Mouse (Mus musculus) cortical plate, adult 2 months (tissue): Measurements from ENCODE around the gene Spink2. TPM values are rescaled to one million over a fixed set of nuclear protein-coding genes. Genes with fewer than 3 reads are reported as not detected.
"Not testable (repeated sequence)": the region's sequence is repeated elsewhere in the genome, so short reads cannot be mapped to it uniquely, and the experiment has no call there.

Experiments
- H3K27ac ChIP-seq: fragments of 200-500 bp; 2 replicates; pipeline ENCODE4 v1.5.1; 2012; ENCODE audit warnings: low read length, control low read depth, inconsistent platforms; ENCODE audit not compliant: insufficient read depth
- H3K4me1 ChIP-seq: fragments of 200-500 bp; 2 replicates; pipeline ENCODE4 v1.6.1; 2011; ENCODE audit warnings: low read length; ENCODE audit not compliant: control insufficient read depth, insufficient read depth
- H3K4me3 ChIP-seq: fragments of 200-500 bp; 2 replicates; pipeline ENCODE4 v1.5.1; 2011; ENCODE audit warnings: mild to moderate bottlenecking, low read length, control low read depth; ENCODE audit not compliant: insufficient read depth
- CTCF ChIP-seq: fragments of 200-500 bp; IDR thresholded peaks from 2 replicates; pipeline ENCODE4 v1.5.1; 2011; ENCODE audit warnings: mild to moderate bottlenecking, control low read depth, low read length; ENCODE audit not compliant: insufficient read depth; ENCODE audit errors: extremely low read depth
- POLR2A ChIP-seq: fragments of 200-500 bp; IDR thresholded peaks from 2 replicates; pipeline ENCODE4 v1.6.1; 2011; ENCODE audit warnings: mild to moderate bottlenecking, low read length, control low read depth; ENCODE audit not compliant: insufficient read depth; ENCODE audit errors: extremely low read depth
- polyA plus RNA-seq: library from polyadenylated mRNA; depleted of rRNA; stranded (reverse); fragments of >200 nt; gene quantifications from 2 replicates; pipeline ENCODE4 v1.2.3, GENCODE M21; 2012

Spink2 gene
- polyA plus RNA-seq, 1 experiment = not detected

DNA sequence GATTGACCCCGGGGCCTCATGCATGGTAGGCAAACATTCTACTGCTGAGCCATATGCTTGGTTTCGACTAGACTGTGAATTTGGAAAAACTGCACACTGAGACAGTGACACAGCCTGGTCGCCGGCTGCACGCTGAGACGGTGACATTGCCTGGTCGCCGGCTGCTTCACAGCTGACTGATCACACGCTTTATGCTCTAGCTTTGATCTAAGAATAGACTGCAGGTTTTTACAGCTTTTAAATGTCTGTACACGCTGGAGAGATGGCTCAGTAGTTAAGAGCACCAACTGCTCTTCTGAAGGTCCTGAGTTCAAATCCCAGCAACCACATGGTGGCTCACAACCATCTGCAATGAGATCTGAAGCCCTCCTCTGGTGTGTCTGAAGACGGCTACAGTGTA lies 5.1 kb downstream of the Spink2 start:
- Histone ChIP-seq H3K4me1 (no peaks in the 10 kb centered on the region), H3K27ac (no peak overlapping the region), H3K4me3 (no peak overlapping the region)
- TF ChIP-seq CTCF (no peak), POLR2A (no peak)

DNA sequence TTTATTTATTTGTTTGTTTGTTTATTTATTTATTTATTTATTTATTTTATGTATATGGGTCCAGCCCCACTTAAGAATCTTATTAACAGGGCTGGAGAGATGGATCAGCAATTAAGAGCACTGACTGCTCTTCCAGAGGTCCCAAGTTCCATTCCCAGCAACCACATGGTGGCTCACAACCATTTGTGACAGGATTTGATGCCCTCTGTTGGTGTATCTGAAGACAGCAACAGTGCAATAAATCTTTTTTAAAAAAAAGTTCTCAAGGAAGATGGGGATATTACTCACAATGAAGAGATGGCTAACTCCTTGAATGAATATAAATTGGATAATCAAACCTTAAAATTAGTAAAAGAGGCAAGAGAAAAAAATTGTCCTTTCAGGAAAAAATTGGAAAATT lies 9.0 kb downstream of the Spink2 start:
- Histone ChIP-seq H3K4me3 (no peak overlapping the region), H3K4me1 (no peaks in the 10 kb centered on the region), H3K27ac (no peak overlapping the region)
- TF ChIP-seq CTCF (no peak), POLR2A (no peak)

DNA sequence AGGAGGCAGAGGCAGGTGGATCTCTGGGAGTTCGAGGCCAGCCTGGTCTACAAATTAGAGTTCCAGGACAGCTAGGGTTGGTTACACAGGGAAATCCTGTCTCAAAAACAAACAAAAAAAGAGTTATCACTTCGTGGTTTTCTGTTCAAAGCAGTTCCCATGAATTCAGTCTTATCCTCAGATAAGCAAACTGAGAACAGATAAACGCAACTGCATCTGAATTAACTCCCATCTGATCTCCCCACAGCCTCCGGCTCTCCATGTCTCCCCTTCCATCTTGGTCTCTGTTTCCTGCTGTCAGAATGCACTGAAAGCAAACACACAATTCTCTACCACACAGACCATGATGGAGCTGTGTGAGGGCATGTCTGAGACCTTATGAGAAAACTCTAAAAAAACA lies 10.6 kb downstream of the Spink2 start:
- no peak for TF ChIP-seq POLR2A
- TF ChIP-seq CTCF = no peak

DNA sequence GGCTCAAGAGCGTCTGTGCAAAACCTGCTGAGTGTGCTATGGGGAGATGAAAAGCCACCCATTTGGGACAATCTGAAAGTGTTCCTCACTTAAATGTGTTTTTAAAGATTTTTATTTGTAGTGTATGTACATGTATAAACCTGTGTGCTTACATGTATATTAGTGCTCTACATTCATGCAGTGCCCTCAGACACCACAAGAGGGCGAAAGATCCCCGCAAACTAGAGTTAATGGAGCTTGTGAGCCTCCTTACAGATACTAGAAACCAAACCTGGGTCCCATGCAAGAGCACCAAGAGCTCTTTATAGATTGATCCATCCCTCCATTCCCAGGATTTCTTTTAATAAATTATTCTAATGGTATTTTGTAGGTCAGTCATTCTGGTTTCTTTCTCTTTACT lies 17.3 kb downstream of the Spink2 start:
- Histone ChIP-seq H3K4me3 (no peak overlapping the region), H3K27ac (no peak overlapping the region), H3K4me1 (no peaks in the 10 kb centered on the region)
- TF ChIP-seq CTCF (peak; percentile 38), POLR2A (no peak)

More for the DNA sequence above, 10.6 kb downstream of the Spink2 start:
- no peak overlapping the region for H3K27ac ChIP-seq
- no peak overlapping the region for H3K4me3 ChIP-seq
- no peaks in the 10 kb centered on the region for H3K4me1 ChIP-seq

DNA sequence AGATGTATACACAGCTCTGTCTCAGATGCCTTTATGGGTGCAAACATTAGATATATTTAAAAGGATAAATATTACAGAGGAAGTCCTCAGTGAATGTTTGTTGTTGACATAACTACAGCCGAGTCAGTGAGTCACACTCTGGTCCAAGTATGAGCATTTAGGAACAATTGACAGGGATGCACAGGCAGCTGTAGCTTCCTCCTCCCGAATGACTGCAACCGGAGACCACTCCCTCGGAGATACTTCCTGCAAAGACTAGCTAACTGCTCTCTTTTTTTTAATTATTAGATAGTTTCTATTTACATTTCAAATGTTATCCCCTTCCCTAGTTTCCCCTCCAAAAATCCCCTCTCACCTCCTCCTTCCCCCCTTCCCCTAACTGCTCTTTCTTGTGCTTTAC lies 18.0 kb downstream of the Spink2 start:
- no peak overlapping the region for H3K27ac ChIP-seq
- TF ChIP-seq POLR2A = no peak
- no peak for TF ChIP-seq CTCF
- no peaks in the 10 kb centered on the region for H3K4me1 ChIP-seq
- H3K4me3 ChIP-seq = no peak overlapping the region

DNA sequence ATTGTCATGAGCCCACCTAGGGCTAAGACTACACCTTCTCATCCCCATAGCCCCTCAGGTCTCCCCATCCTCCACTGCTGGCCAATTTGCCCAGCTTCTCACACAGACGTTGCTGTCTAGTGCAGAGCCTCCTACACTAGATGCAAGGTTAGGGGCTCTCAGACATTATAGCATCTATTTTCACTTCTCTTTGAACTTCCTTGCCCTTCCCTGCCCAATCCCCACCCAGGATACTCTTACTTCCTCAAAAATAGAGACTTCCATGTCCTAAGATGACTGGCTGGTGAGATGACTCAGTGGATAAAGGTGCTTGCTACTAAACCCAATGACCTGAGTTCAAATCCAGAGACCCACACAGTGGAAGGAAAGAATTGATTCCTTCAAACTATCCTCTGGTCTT lies 19.6 kb downstream of the Spink2 start:
- TF ChIP-seq POLR2A = no peak
- no peak for TF ChIP-seq CTCF
- H3K4me1 ChIP-seq = no peaks in the 10 kb centered on the region
- no peak overlapping the region for H3K4me3 ChIP-seq
- no peak overlapping the region for H3K27ac ChIP-seq

DNA sequence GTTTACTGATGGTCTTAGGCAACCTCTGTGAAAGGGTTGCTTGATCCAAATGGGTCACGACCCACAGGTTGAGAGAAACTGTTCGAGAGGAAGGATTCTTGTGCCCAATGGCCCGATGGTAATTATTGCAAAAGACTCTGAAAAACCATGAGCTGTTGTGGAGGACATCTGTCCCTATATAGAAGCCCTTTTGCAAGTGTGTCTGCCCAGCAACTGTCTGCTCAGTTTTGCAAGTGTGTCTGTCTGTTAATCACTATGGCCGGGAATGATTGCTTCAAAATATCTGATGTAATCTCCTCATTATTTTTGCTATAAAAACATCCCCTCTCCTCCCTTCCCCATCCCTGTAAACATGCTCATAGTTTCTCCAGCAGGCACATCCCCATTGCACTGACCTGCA lies 20.2 kb downstream of the Spink2 start:
- Histone ChIP-seq H3K4me1 (no peaks in the 10 kb centered on the region), H3K27ac (no peak overlapping the region), H3K4me3 (no peak overlapping the region)
- no peak for TF ChIP-seq POLR2A
- no peak for TF ChIP-seq CTCF

DNA sequence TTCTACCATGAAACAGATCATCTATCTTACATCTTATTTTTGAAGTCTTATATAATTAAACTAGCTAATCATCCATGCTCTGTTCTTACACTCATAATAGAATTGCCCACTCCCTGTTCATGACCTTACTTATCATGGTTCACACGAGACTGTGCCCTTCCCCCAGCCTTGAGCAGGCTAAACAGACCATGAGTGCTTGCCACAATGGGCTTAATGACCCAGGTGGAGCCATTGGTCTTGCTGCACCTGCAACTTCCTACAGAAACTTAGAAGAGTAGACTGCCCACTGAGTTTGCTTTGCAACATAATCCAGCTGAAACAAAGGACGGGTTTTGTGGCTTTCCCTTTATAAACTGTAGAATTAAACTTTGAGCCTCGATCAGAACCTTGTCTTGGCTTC lies 22.5 kb downstream of the Spink2 start:
- Histone ChIP-seq H3K4me1 (no peaks in the 10 kb centered on the region), H3K4me3 (no peak overlapping the region), H3K27ac (no peak overlapping the region)
- TF ChIP-seq CTCF (no peak), POLR2A (no peak)

DNA sequence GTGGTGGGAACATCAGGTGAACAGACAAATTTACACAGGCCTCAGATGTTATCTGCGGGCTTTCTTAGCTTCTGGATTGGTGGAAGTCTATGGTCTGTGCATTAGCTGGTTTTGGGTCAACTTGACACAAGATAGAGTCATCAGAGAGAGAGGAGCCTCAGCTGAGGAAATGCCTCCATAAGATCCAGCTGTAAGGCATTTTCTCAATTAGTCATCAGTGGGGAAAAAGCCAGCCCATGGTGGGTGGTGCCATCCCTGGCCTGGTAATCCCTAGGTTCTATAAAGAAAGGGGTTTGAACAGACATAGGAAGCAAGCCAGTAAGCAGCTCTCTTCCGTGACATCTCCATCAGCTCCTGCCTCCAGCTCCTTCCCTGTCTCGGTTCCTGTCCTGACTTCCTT lies 25.9 kb downstream of the Spink2 start:
- no peak overlapping the region for H3K27ac ChIP-seq
- TF ChIP-seq POLR2A = no peak
- no peak for TF ChIP-seq CTCF
- no peaks in the 10 kb centered on the region for H3K4me1 ChIP-seq
- no peak overlapping the region for H3K4me3 ChIP-seq

DNA sequence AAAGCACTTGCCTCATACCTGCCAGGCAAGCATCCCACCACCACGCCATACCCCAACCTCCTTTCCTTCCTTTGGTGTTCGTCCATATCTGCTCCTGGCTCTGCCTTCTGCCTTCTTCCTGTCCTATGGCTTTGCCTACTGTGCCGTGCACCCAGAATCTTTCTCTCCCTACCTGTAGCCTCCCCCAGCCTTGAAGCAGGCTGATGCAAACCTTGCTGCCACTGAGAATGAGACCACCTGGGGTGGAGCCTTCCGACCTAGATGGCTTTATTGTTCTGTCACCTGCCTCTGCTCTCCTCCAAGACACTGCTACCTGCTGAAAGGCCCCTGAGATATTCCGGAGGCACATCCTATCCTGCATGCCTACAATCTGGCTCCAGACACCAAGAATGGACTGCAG lies 27.4 kb downstream of the Spink2 start:
- not testable (repeated sequence) for H3K4me3 ChIP-seq, H3K27ac ChIP-seq, H3K4me1 ChIP-seq

DNA sequence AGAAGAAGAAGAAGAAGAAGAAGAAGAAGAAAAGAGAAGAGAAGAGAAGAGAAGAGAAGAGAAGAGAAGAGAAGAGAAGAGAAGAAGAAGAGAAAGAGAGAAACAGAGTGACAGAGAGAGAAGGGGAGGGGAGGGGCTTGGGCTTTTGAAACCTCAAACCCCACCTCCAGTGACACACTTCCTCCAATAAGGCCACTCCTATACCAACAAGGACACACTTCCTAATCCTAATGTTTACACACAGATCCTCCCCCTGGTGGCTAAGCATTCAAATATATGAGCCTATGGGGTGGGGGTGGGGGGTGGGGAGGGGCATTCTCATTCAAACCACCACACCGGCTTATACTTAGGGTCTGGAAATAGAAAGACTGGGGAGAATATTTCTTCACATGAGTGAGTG lies 27.9 kb downstream of the Spink2 start:
- H3K4me3 ChIP-seq = no peak overlapping the region
- H3K4me1 ChIP-seq = no peaks in the 10 kb centered on the region
- no peak overlapping the region for H3K27ac ChIP-seq
- TF ChIP-seq CTCF = no peak
- no peak for TF ChIP-seq POLR2A
